Mouse (Mus musculus) midbrain, embryonic 16.5 days (tissue): Measurements from ENCODE around the gene Phf5a. TPM values are rescaled to one million over a fixed set of nuclear protein-coding genes. Genes with fewer than 3 reads are reported as not detected.

Experiments used
- ATAC-seq: fragments of 200-750 bp; cut with Nextera tagmentation; 2 replicates; pipeline ENCODE4 v1.8.0; 2017; ENCODE audit warnings: moderate TSS enrichment
- H3K27ac ChIP-seq: fragments of 300-500 bp; sonication (generic); 2 replicates; pipeline ENCODE4 v1.5.1; 2014; ENCODE audit warnings: mild to moderate bottlenecking, low read length, mixed read lengths
- H3K27me3 ChIP-seq: fragments of 300-500 bp; sonication (generic); 2 replicates; pipeline ENCODE4 v1.6.1; 2014; ENCODE audit warnings: low read depth, low read length, mixed read lengths; ENCODE audit not compliant: control insufficient read depth, insufficient read depth
- H3K36me3 ChIP-seq: fragments of 300-500 bp; sonication (generic); 2 replicates; pipeline ENCODE4 v1.6.1; 2014; ENCODE audit warnings: mild to moderate bottlenecking, low read length, moderate library complexity, mixed read lengths; ENCODE audit not compliant: control insufficient read depth, insufficient read depth
- H3K4me1 ChIP-seq: fragments of 300-500 bp; sonication (generic); 2 replicates; pipeline ENCODE4 v1.6.1; 2014; ENCODE audit warnings: mild to moderate bottlenecking, low read length, mixed read lengths; ENCODE audit not compliant: control insufficient read depth, insufficient read depth
- H3K4me2 ChIP-seq: fragments of 300-500 bp; sonication (generic); 2 replicates; pipeline ENCODE4 v1.6.1; 2014; ENCODE audit warnings: mild to moderate bottlenecking, low read length, mixed read lengths
- H3K4me3 ChIP-seq: fragments of 300-500 bp; sonication (generic); 2 replicates; pipeline ENCODE4 v1.5.1; 2014; ENCODE audit warnings: low read depth, mild to moderate bottlenecking, low read length, moderate library complexity, mixed read lengths
- H3K9ac ChIP-seq: fragments of 300-500 bp; sonication (generic); 2 replicates; pipeline ENCODE4 v1.6.1; 2014; ENCODE audit warnings: low read depth, low read length, mixed read lengths
- H3K9me3 ChIP-seq: fragments of 300-500 bp; sonication (generic); replicated peaks from 2 replicates; pipeline ENCODE4 v1.6.1; 2014; ENCODE audit warnings: mild to moderate bottlenecking, low read length, mixed read lengths; ENCODE audit not compliant: control insufficient read depth, poor library complexity, severe bottlenecking
- WGBS: fragments of 180-500 bp; shearing (Covaris S2); extraction: QIAGEN DNeasy Blood & Tissue Kit; methylation state at CpG from one replicate; pipeline ENCODE4 v1.1.7; 2014; 5-methylcytosine and 5-hydroxymethylcytosine counted together
- polyA plus RNA-seq: library from polyadenylated mRNA; unstranded; fragments of >200 nt; fragmentation: Nextera tagmentation; extraction: Ambion mirVana; gene quantifications from 2 replicates; pipeline ENCODE4 v1.2.1, GENCODE M21; 2015

Phf5a gene
- polyA plus RNA-seq, 1 experiment from 2014 or later, result 117 TPM

DNA sequence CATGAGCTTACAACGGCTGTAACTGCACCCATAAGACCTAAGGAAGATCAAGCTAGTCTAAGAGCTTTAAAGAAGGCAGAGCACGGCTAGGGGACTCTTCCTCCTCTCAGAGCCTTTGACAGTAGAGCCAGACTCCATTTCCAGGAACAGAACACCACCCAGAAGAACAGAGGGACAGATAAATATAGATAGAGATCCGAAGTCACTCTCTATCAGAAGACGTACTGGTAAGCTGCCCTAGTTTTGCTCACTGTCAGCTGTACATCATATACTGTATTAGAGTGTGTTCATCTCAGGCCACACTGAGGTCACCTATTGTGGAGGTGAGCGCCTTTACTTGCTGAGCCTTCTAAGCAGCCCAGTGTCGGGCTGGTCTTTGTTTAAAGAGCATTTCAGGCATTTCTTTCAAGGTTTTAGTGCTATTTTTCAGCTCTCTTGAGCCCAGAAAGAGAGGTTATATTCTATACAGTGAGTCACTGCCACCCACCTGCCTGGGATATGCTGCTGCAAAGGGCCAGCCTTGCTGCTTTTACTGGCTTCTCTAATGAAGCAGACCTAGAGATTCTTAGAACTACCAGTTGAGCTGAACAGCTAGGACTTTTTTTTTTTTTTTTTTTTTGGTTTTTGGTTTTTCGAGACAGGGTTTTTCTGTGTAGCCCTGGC is 19.6 kb upstream of the Phf5a start:
- Histone ChIP-seq H3K27ac (no peak overlapping the region), H3K9me3 (no peaks in the 10 kb centered on the region), H3K4me3 (no peak overlapping the region), H3K27me3 (no peaks in the 10 kb centered on the region), H3K4me1 (no peaks in the 10 kb centered on the region), H3K4me2 (no peak overlapping the region), H3K9ac (no peak overlapping the region), H3K36me3 (peaks cover 13% of the 10 kb centered on the region; the same call in 1 of the 2 replicates)
- ATAC-seq, result no peak
- 93% methylated on average over 7 of the region's 7 CpGs for WGBS

DNA sequence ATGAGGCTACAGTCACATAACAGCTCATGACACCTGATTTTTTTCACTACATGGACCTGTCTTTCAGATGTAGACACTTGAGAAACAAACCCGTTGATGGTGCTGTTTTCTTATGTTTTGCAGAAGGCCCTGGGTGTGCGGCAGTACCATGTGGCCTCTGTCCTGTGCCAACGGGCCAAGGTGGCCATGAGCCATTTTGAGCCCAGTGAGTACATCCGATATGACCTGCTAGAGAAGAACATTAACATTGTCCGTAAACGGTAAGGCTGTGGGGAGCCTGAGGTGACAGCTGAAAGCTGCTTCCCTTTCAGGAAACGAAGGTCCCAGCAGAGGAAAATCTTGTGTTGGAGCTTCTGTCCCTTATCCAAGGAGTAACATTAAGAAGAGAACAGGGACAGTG is 17.5 kb upstream of the Phf5a start:
- Histone ChIP-seq H3K27me3 (no peaks in the 10 kb centered on the region), H3K9ac (no peak overlapping the region), H3K27ac (no peak overlapping the region), H3K4me3 (no peak overlapping the region), H3K9me3 (no peaks in the 10 kb centered on the region), H3K4me2 (no peak overlapping the region), H3K4me1 (no peaks in the 10 kb centered on the region), H3K36me3 (peaks cover 8% of the 10 kb centered on the region; the same call in 1 of the 2 replicates)
- 97% methylated on average over 7 of the region's 7 CpGs for WGBS
- ATAC-seq, result no peak

DNA sequence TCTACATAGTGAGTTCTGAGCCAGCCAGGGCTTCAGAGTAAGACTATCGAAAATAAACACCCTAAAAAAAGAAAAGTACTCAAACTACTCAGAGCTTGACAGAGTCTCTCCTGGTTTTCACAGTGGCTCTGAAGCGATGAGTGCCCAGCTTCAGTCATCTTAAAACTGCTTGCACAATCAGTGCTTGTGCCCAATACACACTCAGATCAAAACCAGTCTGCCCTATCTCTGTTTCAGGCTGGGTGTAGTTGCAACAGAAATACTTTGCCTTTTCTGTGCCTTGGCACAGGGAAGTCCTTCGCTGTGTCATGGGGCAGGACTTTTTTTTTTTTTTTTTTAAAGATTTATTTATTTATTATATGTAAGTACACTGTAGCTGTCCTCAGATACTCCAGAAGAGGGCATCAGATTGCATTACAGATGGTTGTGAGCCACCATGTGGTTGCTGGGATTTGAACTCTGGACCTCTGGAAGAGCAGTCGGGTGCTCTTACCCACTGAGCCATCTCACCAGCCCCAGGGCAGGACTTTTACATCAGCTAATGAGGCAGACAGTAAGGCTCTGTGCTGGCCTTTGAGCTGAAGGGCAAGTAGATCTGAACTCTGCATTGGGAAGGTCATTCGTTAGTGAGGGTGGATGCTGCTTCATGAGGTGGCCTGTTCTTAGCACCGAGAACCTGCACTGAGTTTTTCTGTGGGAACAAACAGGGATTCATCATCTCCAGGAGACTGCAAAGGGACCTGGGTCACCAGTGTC is 15.3 kb upstream of the Phf5a start:
- no peak overlapping the region for H3K27ac ChIP-seq
- no peak overlapping the region for H3K4me3 ChIP-seq
- H3K9me3 ChIP-seq, result no peaks in the 10 kb centered on the region
- H3K4me2 ChIP-seq, result no peak overlapping the region
- WGBS, result 95% methylated on average over 6 of the region's 6 CpGs
- ATAC-seq, result no peak
- H3K4me1 ChIP-seq, result no peaks in the 10 kb centered on the region
- H3K27me3 ChIP-seq, result no peaks in the 10 kb centered on the region
- H3K36me3 ChIP-seq, result peaks cover 8% of the 10 kb centered on the region; the same call in 1 of the 2 replicates
- H3K9ac ChIP-seq, result no peak overlapping the region

DNA sequence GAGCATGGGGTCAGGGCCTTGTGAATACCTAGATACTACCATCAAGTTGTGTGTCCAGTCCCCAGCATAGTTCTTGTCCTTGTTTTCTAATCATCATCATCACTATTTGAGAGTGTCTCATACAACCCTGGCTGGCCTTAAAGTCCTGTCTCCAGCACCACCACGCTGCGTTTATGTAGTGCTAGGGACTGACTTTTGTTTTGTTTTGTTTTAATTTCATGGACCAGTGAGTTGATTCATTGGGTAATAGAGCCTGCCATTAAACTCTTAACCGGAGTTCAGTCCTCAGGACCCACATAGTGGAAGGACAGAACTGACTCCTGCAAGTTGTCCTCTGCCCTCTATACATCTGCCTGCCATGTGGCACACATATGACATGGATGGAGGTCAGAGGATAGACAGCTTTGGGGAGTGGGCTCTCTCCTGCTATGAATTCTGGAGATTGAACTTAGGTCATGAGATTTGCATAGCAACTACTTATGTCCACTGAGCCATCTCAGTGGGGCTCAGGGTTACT is 13.8 kb upstream of the Phf5a start:
- no peaks in the 10 kb centered on the region for H3K27me3 ChIP-seq
- peaks cover 2% of the 10 kb centered on the region; the same call in 1 of the 2 replicates for H3K4me1 ChIP-seq
- ATAC-seq, result no peak
- no peaks in the 10 kb centered on the region for H3K9me3 ChIP-seq
- WGBS, result 84% methylated on average over 3 of the region's 3 CpGs
- no peak overlapping the region for H3K27ac ChIP-seq
- no peak overlapping the region for H3K9ac ChIP-seq
- H3K4me2 ChIP-seq, result no peak overlapping the region
- no peak overlapping the region for H3K4me3 ChIP-seq
- 0 out of 2 replicates have a peak, but pooled peaks cover 5% of the 10 kb centered on the region for H3K36me3 ChIP-seq

GRCm38 (mm10) chr15:81882348-81882747 is 10.6 kb upstream of the Phf5a start:
- Histone ChIP-seq H3K9ac (no peak overlapping the region), H3K36me3 (no peaks in the 10 kb centered on the region), H3K4me3 (no peak overlapping the region), H3K9me3 (no peaks in the 10 kb centered on the region), H3K27ac (no peak overlapping the region), H3K4me2 (no peak overlapping the region), H3K4me1 (peaks cover 19% of the 10 kb centered on the region), H3K27me3 (no peaks in the 10 kb centered on the region)
- ATAC-seq, result no peak
- WGBS, result 85% methylated on average over 3 of the region's 3 CpGs

DNA sequence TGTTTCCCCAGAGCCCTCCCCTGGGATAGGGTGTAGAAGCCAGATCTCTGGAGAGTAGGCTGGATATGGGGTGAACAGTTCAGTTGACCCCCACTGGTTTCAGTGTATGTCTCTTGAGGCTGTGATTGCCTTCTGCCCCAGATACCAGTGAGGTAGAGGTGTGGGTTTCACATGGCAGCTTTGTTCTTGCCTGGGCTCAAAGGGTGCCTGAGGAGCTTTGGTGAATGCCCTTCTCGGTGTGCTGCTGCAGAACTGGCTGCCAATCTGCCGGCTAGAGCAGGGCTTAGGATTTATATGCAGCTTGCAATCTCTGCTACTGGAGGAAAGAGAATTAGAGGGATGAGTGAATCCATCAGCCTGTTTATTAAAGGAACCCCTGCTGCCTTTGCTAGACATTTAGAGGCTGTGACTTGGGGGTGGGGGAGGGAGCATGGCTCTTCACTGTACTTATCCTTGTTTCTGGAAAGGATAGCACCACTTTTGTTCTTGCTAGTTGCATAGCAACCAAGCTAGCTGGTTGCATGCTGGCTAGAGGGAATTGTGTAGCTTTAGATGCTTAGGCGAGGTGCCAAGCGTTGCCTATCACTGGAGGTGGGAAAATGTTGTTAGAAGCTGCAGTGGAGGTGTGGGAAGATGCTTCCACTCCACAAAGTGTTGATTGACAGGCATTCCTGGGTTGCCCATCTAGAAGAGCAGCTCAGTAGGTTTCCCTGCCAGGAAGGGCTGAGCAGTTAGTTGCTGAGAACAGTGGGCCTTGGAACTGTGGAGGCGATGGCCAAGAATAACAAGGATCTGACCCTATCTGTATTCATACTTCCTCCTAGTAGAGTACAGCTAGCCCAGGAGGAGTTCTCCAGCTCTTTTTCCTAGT is 8.1 kb upstream of the Phf5a start:
- Histone ChIP-seq H3K9me3 (no peaks in the 10 kb centered on the region), H3K27ac (peak overlapping the region; percentile 86), H3K36me3 (no peaks in the 10 kb centered on the region), H3K9ac (0 out of 2 replicates have a peak overlapping the region, but pooled peaks have one; percentile 2), H3K4me3 (no peak overlapping the region), H3K4me2 (peak overlapping the region; percentile 24), H3K4me1 (peaks cover 22% of the 10 kb centered on the region), H3K27me3 (no peaks in the 10 kb centered on the region)
- peak; percentile 93 for ATAC-seq
- WGBS, result 22% methylated on average over 5 of the region's 5 CpGs

DNA sequence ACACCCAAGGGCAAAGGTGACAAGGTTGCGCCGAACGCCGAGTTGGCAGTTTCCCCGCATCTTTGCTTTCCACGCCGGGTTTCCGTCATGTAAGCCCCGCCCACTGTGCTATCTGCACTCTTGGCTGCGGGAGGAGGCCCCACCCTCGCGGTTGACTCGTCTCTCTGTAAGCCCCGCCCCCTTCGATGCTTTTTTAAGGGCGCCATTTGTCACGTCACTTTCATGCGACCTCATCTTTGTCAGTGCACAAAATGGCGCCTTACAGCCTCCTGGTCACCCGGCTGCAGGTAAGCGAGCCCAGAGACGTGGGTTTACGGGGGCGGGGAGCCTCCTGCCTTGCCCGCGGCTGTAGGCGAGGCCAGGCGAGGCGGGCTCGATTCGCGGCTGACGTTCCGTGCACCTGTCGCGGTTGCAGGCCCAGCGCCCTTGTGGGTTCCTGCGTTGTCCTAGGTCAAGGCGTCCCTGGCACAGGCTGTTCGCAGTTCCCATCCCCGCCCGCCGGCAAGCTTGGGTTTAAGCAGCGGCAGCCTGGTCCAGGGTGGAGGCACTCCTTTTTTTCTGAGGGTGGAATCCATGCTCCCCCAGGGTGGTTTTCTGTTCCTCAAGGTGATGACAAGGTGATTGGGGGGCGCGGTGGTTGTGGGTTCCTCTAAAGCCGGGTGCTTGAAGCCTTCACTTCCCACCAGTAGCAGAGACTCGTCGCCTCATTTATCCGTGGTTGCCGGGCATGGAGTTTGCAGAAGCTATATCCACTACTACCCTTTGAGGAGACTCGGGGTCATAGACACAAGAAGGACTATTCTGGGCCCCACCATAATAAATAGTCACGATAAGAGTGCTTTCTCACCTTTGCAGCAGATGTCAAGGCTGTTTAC is 788 bp upstream of the Phf5a start, which contains the start of gene Aco2:
Gene Aco2, plus strand, starts transcription at position 48 of the 875 bp plus-strand sequence.
- Histone ChIP-seq H3K4me2 (peak within 1 kb of the TSS; percentile 86), H3K4me1 (peaks cover 25% of the 10 kb centered on the region), H3K9me3 (no peaks in the 10 kb centered on the region), H3K27me3 (no peaks in the 10 kb centered on the region), H3K4me3 (peak within 1 kb of the TSS; percentile 74), H3K27ac (peak within 1 kb of the TSS; percentile 94), H3K36me3 (peaks cover 20% of the 10 kb centered on the region), H3K9ac (peak within 1 kb of the TSS; percentile 83)
- peak; percentile 81 for ATAC-seq
- under 1% methylated on average over 53 of the region's 53 CpGs for WGBS

GRCm38 (mm10) chr15:81869985-81870384 is 1.7 kb downstream of the Phf5a start:
- no peaks in the 10 kb centered on the region for H3K9me3 ChIP-seq
- H3K9ac ChIP-seq, result no peak overlapping the region
- H3K36me3 ChIP-seq, result peaks cover 25% of the 10 kb centered on the region
- ATAC-seq, result no peak
- no peak overlapping the region for H3K4me3 ChIP-seq
- H3K27me3 ChIP-seq, result no peaks in the 10 kb centered on the region
- WGBS, result 99% methylated on average over 5 of the region's 5 CpGs
- peaks cover 22% of the 10 kb centered on the region for H3K4me1 ChIP-seq
- no peak overlapping the region for H3K27ac ChIP-seq
- H3K4me2 ChIP-seq, result no peak overlapping the region
